Mouse (Mus musculus) liver, embryonic 12.5 days (tissue): ENCODE results near the gene Smad5. TPM values are rescaled to one million over a fixed set of nuclear protein-coding genes. Genes with fewer than 3 reads are reported as not detected.

Experiments used
- ATAC-seq: fragments of 200-750 bp; cut with Nextera tagmentation; 2 replicates; pipeline ENCODE4 v1.8.0; 2017; ENCODE audit warnings: moderate number of reproducible peaks, mild to moderate bottlenecking, moderate library complexity
- H3K27ac ChIP-seq: fragments of 300-500 bp; sonication (generic); 2 replicates; pipeline ENCODE4 v1.5.1; 2016; ENCODE audit warnings: mild to moderate bottlenecking
- H3K27me3 ChIP-seq: fragments of 300-500 bp; sonication (generic); replicated peaks from 2 replicates; pipeline ENCODE4 v1.6.1; 2016; ENCODE audit warnings: mild to moderate bottlenecking, moderate library complexity
- H3K36me3 ChIP-seq: fragments of 300-500 bp; sonication (generic); 2 replicates; pipeline ENCODE4 v1.6.1; 2016; ENCODE audit warnings: mild to moderate bottlenecking, moderate library complexity
- H3K4me1 ChIP-seq: fragments of 300-500 bp; sonication (generic); 2 replicates; pipeline ENCODE4 v1.6.1; 2016
- H3K4me2 ChIP-seq: fragments of 300-500 bp; sonication (generic); 2 replicates; pipeline ENCODE4 v1.6.1; 2016; ENCODE audit warnings: mild to moderate bottlenecking, moderate library complexity
- H3K4me3 ChIP-seq: fragments of 300-500 bp; sonication (generic); 2 replicates; pipeline ENCODE4 v1.5.1; 2016; ENCODE audit warnings: mild to moderate bottlenecking, moderate library complexity
- H3K9ac ChIP-seq: fragments of 300-500 bp; sonication (generic); 2 replicates; pipeline ENCODE4 v1.6.1; 2016; ENCODE audit warnings: mild to moderate bottlenecking, moderate library complexity
- H3K9me3 ChIP-seq: fragments of 300-500 bp; sonication (generic); replicated peaks from 2 replicates; pipeline ENCODE4 v1.6.1; 2016; ENCODE audit warnings: mild to moderate bottlenecking, moderate library complexity
- WGBS: fragments of 180-500 bp; shearing (Covaris S2); methylation state at CpG from one replicate; pipeline ENCODE4 v1.1.7; 2016; ENCODE audit not compliant: insufficient replicate concordance; 5-methylcytosine and 5-hydroxymethylcytosine counted together
- polyA plus RNA-seq: library from polyadenylated mRNA; unstranded; fragments of >200 nt; fragmentation: Nextera tagmentation; extraction: Ambion mirVana; gene quantifications from 2 replicates; pipeline ENCODE4 v1.2.1, GENCODE M21; 2016

The Smad5 gene
- polyA plus RNA-seq, 1 experiment from 2014 or later: 7.3 TPM

DNA sequence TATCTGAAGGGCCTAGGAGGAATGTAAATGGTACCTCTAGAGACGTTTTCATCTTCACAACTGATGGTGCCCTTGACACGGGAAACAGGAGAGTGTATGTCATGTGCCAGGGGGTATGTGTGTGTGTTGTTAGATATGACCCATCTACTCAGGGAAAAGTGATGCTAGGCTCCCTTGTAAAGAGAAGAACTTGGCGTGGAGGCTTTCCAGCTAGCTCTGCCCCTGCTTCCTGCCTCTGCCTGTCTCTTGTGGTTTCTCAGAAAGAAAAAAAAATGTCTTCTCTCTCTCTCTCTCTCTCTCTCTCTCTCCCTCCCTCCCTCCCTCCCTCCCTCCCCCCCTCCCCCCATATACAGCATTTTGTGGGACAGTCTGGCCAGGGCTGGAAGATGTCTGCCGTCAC is 20.9 kb upstream of the Smad5 start:
- WGBS: 50% methylated on average over 4 of the region's 4 CpGs
- no peaks in the 10 kb centered on the region for H3K9me3 ChIP-seq
- ATAC-seq: no peak

DNA sequence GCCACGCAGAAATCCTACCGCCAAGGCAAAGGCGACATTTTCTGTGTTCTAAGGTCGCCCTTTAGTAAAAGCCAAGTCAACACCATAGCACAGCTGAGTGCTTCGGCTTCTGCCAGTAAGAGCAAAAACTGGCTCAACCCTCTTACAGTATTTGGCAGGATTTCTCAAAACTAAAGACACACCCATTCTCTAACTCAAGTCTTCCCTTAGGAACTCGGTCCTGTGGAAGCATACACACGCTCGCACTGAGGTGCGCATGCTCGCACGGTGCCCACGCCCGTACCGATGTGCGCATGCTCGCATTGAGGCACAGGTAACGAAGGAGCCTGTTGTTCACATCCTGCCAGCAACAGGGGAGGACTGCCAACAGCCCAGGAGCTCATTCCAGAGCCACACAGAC is 20.5 kb upstream of the Smad5 start:
- Histone ChIP-seq H3K27me3 (0 out of 2 replicates have a peak, but pooled peaks cover 6% of the 10 kb centered on the region), H3K27ac (no peak overlapping the region), H3K4me2 (no peak overlapping the region), H3K36me3 (no peaks in the 10 kb centered on the region), H3K9me3 (no peaks in the 10 kb centered on the region), H3K4me3 (no peak overlapping the region), H3K9ac (no peak overlapping the region), H3K4me1 (peaks cover 15% of the 10 kb centered on the region)
- ATAC-seq: no peak
- 73% methylated on average over 17 of the region's 17 CpGs for WGBS

More for the DNA sequence above, 20.9 kb upstream of the Smad5 start:
- no peak overlapping the region for H3K27ac ChIP-seq
- 0 out of 2 replicates have a peak, but pooled peaks cover 6% of the 10 kb centered on the region for H3K27me3 ChIP-seq
- no peaks in the 10 kb centered on the region for H3K36me3 ChIP-seq
- no peak overlapping the region for H3K4me2 ChIP-seq
- H3K4me3 ChIP-seq: no peak overlapping the region
- H3K9ac ChIP-seq: no peak overlapping the region
- H3K4me1 ChIP-seq: peaks cover 15% of the 10 kb centered on the region

DNA sequence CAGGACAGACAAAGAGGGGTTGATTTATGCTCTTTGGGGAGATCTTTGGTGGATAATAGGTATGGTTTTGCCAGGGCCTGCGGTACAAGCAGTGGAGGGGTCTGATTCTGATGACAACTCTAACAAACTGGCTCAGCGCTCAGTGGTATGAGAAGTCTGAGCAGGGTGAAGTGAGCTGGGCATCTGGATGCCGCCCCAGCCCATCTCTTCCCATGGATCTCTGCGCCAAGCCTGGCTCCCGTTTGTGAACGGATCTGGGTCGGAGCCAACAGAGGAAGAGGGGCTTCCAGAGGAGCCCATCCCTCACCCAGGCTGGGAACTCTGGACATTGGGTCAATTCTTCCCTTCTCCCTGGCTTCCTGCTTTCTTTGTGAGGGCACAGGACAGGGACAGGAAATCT is 19.5 kb upstream of the Smad5 start:
- WGBS: 76% methylated on average over 7 of the region's 7 CpGs
- peaks cover 8% of the 10 kb centered on the region; the same call in 1 of the 2 replicates for H3K4me1 ChIP-seq
- no peak overlapping the region for H3K9ac ChIP-seq
- no peak overlapping the region for H3K4me3 ChIP-seq
- ATAC-seq: no peak
- H3K4me2 ChIP-seq: no peak overlapping the region
- no peaks in the 10 kb centered on the region for H3K36me3 ChIP-seq
- no peak overlapping the region for H3K27ac ChIP-seq
- peaks cover 6% of the 10 kb centered on the region; the same call in 1 of the 2 replicates for H3K27me3 ChIP-seq
- no peaks in the 10 kb centered on the region for H3K9me3 ChIP-seq

DNA sequence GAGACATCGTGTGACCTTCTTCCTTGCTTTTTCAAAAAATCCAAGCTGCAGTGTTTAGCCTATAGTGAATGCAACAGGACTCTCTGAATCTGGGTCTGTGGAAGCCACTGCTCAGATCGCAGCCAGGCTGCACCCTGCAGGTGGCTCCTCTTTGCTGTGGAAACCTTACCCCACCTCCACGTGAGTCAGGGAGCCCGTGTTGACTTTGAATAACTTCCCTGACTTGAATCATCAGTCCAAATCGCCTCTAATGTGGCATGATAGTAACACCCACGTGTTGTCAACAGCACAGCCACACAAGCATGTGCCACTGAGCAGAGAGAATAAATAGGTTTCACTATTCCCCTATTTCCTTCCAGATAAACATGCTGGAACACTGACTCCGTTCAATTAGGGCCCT is 10.8 kb upstream of the Smad5 start:
- Histone ChIP-seq H3K4me3 (no peak overlapping the region), H3K9ac (no peak overlapping the region), H3K9me3 (no peaks in the 10 kb centered on the region), H3K4me1 (no peaks in the 10 kb centered on the region), H3K4me2 (no peak overlapping the region), H3K27me3 (peaks cover 15% of the 10 kb centered on the region; the same call in 1 of the 2 replicates), H3K27ac (no peak overlapping the region), H3K36me3 (no peaks in the 10 kb centered on the region)
- WGBS: 48% methylated on average over 7 of the region's 7 CpGs
- no peak for ATAC-seq

DNA sequence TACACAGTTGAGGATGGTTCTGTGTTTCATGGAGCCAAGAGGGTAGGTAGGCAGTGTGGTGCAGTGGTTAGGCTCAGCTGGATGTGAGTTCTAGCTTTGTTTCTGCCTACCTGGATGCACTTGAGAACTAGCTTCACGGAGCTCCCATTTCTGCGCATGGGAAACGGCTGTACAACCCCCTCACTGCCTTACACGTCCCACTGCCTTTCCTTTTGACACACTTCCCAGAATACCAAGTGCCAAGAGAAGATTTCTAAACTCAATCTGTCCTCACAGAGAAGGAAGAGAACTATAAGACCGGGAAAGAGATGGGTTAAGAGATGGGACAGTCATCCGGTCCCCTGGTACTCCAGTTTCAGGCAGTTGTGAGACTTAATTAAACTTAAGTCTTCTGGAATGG is 10.2 kb upstream of the Smad5 start:
- 78% methylated on average over 6 of the region's 6 CpGs for WGBS
- no peaks in the 10 kb centered on the region for H3K36me3 ChIP-seq
- peaks cover 15% of the 10 kb centered on the region; the same call in 1 of the 2 replicates for H3K27me3 ChIP-seq
- no peaks in the 10 kb centered on the region for H3K4me1 ChIP-seq
- no peak overlapping the region for H3K9ac ChIP-seq
- H3K27ac ChIP-seq: no peak overlapping the region
- no peak overlapping the region for H3K4me3 ChIP-seq
- no peak for ATAC-seq
- H3K9me3 ChIP-seq: no peaks in the 10 kb centered on the region
- H3K4me2 ChIP-seq: no peak overlapping the region

DNA sequence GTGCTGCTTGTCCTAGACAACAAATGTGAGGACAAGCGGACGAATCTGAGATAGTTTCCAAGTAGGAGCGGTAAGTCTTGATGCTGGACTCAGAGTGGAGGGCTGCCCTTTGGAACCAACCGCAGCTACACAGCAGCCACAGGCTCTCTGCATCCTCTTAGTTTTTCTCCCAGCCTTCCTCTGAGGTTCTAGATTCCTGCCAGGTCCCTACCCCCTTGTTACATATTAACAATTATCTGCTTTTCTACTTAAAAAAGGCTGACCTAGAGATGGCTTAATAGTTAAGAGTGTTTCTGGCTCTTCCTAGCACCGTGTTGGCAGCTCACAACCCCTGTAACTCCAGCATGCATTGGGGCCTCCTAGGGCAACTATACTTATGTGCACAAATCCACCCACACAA is 7.1 kb upstream of the Smad5 start:
- Histone ChIP-seq H3K36me3 (no peaks in the 10 kb centered on the region), H3K4me2 (no peak overlapping the region), H3K27me3 (no peaks in the 10 kb centered on the region), H3K4me1 (no peaks in the 10 kb centered on the region), H3K27ac (no peak overlapping the region), H3K4me3 (no peak overlapping the region), H3K9me3 (no peaks in the 10 kb centered on the region), H3K9ac (no peak overlapping the region)
- ATAC-seq: no peak
- WGBS: 59% methylated on average over 5 of the region's 5 CpGs

DNA sequence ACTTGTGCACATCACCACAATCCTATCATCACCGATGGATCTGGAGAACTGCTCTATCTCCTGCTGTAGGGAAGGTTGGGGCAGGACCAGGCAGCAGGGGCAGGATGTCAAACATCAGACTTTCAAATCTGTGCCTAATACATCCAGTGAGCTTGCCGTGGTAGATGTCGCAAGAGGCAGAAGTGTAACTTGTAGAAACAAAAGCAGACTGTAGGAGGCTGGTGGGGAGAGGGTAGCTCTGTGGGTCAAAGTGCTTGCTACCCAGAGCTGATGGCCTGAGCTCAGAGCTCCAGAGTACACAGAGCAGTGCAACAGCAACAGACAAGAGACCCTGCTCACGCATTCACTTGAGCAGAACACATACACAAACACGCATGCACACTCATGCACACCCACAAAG is 6.1 kb upstream of the Smad5 start:
- ATAC-seq: peak; percentile 67
- no peaks in the 10 kb centered on the region for H3K36me3 ChIP-seq
- no peaks in the 10 kb centered on the region for H3K27me3 ChIP-seq
- no peak overlapping the region for H3K27ac ChIP-seq
- no peak overlapping the region for H3K4me3 ChIP-seq
- H3K4me2 ChIP-seq: no peak overlapping the region
- no peaks in the 10 kb centered on the region for H3K4me1 ChIP-seq
- no peak overlapping the region for H3K9ac ChIP-seq
- 59% methylated on average over 5 of the region's 5 CpGs for WGBS
- H3K9me3 ChIP-seq: no peaks in the 10 kb centered on the region

DNA sequence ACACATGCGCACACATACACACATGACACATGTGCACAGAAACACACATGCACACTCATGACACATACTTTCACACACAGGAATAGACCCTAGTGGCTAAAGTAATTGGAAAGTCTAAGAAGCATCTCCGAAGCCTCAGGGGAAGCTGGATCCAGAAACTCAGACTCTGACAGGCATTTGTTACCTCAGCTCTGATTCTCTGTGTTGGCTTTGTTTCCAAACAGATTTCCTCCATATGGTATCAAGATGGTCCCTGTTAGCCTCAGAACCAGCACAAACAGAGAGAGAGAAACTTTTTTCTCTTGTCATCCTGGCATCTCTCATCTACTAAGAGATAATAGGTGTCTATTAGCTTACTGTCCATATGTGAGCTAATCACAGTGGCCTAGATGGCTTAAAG is 5.6 kb upstream of the Smad5 start:
- no peak for ATAC-seq
- Histone ChIP-seq H3K27ac (no peak overlapping the region), H3K4me2 (no peak overlapping the region), H3K36me3 (no peaks in the 10 kb centered on the region), H3K9me3 (no peaks in the 10 kb centered on the region), H3K27me3 (no peaks in the 10 kb centered on the region), H3K9ac (no peak overlapping the region), H3K4me1 (no peaks in the 10 kb centered on the region), H3K4me3 (no peak overlapping the region)
- WGBS: 72% methylated on average over 2 of the region's 2 CpGs

DNA sequence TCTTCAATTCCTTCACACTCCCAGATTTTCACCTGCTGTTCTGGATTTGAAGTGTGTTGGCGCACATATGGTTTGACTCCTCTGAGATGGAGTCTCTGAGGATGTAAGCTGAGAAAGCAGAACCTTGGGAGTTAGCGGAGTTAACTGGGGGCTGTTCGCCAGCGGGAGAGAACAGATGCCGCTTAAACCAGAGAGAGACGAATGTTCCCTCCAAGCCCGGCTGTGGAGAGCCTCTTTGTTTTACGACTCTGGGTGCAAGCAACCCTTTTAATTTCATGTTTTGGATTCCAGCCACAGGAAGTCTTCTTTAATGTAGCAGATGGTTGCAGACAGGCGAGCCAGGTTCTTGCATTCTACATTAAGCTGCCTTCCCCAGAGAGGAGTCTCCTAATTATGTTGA is 4.4 kb upstream of the Smad5 start:
- no peak for ATAC-seq
- no peak overlapping the region for H3K9ac ChIP-seq
- H3K4me2 ChIP-seq: no peak overlapping the region

DNA sequence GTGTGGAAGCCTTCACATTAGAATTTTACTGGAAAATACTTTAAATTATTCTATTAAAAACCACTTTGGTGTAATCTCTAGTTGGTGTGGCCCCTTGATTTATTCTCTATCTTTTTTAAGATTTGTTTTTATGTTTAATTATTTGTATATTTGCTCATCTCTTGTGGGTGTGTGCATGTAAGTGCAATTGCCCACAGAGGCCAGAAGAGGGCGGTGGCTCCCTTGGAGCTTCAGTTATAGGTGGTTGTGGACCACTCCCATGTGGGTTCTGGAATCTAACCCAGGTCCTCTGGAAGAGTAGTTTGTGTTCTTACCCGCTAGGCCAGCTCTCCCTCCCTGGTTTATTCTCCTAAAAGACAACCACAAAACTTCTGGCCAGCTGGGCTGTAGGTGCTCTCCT is 3.4 kb upstream of the Smad5 start:
- Histone ChIP-seq H3K27ac (no peak overlapping the region), H3K27me3 (no peaks in the 10 kb centered on the region), H3K9ac (no peak overlapping the region), H3K4me1 (peaks cover 15% of the 10 kb centered on the region), H3K9me3 (no peaks in the 10 kb centered on the region), H3K36me3 (no peaks in the 10 kb centered on the region), H3K4me2 (no peak overlapping the region), H3K4me3 (no peak overlapping the region)
- ATAC-seq: no peak
- WGBS: 77% methylated on average over 2 of the region's 2 CpGs

More for the DNA sequence above, 4.4 kb upstream of the Smad5 start:
- Histone ChIP-seq H3K27ac (no peak overlapping the region), H3K36me3 (no peaks in the 10 kb centered on the region), H3K9me3 (no peaks in the 10 kb centered on the region), H3K4me1 (peaks cover 7% of the 10 kb centered on the region), H3K4me3 (no peak overlapping the region), H3K27me3 (no peaks in the 10 kb centered on the region)
- WGBS: 62% methylated on average over 9 of the region's 9 CpGs

DNA sequence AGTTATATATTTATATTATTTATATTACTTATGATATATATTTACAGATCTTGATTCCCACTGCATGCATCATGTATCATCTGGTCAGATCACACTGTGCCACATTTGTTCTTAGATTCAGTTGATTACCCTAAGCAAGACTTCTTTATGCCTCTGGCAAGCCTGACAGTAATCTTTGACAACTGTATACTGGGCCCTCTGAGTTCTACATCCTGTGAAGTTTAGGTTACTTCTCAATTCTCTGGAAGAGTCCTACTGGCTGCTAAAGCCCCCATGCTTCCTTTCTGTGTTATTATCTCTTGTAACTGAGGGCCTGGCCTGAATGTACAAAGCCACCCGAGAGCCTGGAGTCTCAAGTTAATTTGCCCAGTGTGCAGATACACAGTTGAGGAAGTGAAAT is 1.8 kb upstream of the Smad5 start:
- H3K27me3 ChIP-seq: no peaks in the 10 kb centered on the region
- H3K4me3 ChIP-seq: no peak overlapping the region
- no peak overlapping the region for H3K4me2 ChIP-seq
- peaks cover 31% of the 10 kb centered on the region for H3K4me1 ChIP-seq
- ATAC-seq: no peak
- H3K36me3 ChIP-seq: 0 out of 2 replicates have a peak, but pooled peaks cover 5% of the 10 kb centered on the region
- WGBS: 42% methylated on average over 1 of the region's 1 CpGs
- no peak overlapping the region for H3K9ac ChIP-seq
- H3K9me3 ChIP-seq: no peaks in the 10 kb centered on the region
- H3K27ac ChIP-seq: no peak overlapping the region

DNA sequence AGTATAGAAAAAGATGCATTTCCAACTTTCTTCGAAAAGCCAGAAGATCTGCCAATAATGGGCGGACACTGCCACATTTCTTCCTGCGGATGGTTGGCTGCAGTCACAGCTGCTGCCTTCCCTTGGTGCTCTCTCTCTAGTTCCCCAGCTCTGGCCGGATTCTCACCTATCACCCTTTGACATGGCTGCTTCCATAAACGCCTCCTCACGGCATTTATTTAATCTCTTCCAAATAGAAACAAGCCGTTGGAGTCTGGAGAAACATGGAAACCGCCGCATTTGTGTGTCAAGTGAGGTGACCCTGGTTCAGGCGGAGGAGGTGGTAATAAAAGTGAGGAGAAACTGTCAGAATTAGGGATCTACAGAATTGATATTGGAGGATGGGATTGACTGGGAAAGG is 886 bp upstream of the Smad5 start:
- Histone ChIP-seq H3K9ac (no peak overlapping the region), H3K27ac (no peak overlapping the region), H3K36me3 (0 out of 2 replicates have a peak, but pooled peaks cover 6% of the 10 kb centered on the region), H3K4me3 (no peak overlapping the region), H3K27me3 (no peaks in the 10 kb centered on the region), H3K9me3 (no peaks in the 10 kb centered on the region), H3K4me2 (peak overlapping the region; percentile 92; the same call in 1 of the 2 replicates), H3K4me1 (peaks cover 32% of the 10 kb centered on the region)
- ATAC-seq: no peak
- 69% methylated on average over 10 of the region's 10 CpGs for WGBS

DNA sequence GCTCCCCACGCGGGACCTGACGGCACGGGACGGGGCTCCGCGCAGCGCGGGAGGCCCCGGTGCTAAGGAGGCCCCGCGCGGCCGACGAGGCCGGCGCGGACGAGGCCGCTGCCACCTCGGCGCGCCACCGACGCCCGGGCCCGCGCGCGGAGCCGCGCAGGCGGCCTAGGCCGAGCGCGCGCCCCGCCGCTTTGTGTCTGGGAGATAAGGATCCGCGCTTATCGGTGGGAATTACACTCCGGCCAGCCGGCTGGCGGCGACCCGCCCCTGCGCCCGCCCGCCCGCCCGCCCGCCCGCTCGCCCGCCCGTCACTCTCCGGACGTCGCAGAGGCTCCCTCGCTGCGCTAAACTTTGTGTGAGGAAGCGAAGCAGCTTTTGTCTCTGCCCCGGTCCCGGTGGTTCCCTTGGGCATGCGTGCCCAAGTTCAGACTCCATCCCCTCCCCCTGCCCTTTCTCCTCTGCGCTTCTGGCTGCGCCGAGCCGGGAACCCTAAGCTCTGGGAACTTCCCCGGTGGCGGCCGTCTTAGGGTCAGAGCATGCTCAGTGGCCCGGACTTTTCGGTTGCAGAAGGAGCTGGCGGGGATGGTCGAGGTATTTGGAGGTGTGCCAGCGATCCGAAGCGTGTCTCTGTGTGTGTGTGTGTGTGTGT is 536 bp downstream of the Smad5 start:
- H3K36me3 ChIP-seq: 0 out of 2 replicates have a peak, but pooled peaks cover 13% of the 10 kb centered on the region
- peak overlapping the region; percentile 95 for H3K27ac ChIP-seq
- H3K4me1 ChIP-seq: peaks cover 38% of the 10 kb centered on the region
- WGBS: under 1% methylated on average over 71 of the region's 80 CpGs
- ATAC-seq: peak; percentile 78
- peak overlapping the region; percentile 87 for H3K9ac ChIP-seq
- H3K27me3 ChIP-seq: no peaks in the 10 kb centered on the region
- H3K9me3 ChIP-seq: no peaks in the 10 kb centered on the region
- peak overlapping the region; percentile 66 for H3K4me3 ChIP-seq
- peak overlapping the region; percentile 92 for H3K4me2 ChIP-seq
